Mouse (Mus musculus) cerebellum, adult 8-10 months (tissue): ENCODE results near the gene Scd2.
"Not testable (repeated sequence)": the region's sequence is repeated elsewhere in the genome, so short reads cannot be mapped to it uniquely, and the experiment has no call there.

Source experiments
- DNase-seq: peaks from one replicate; pipeline ENCODE4 v3.0.0; 2022

Scd2 gene

DNA sequence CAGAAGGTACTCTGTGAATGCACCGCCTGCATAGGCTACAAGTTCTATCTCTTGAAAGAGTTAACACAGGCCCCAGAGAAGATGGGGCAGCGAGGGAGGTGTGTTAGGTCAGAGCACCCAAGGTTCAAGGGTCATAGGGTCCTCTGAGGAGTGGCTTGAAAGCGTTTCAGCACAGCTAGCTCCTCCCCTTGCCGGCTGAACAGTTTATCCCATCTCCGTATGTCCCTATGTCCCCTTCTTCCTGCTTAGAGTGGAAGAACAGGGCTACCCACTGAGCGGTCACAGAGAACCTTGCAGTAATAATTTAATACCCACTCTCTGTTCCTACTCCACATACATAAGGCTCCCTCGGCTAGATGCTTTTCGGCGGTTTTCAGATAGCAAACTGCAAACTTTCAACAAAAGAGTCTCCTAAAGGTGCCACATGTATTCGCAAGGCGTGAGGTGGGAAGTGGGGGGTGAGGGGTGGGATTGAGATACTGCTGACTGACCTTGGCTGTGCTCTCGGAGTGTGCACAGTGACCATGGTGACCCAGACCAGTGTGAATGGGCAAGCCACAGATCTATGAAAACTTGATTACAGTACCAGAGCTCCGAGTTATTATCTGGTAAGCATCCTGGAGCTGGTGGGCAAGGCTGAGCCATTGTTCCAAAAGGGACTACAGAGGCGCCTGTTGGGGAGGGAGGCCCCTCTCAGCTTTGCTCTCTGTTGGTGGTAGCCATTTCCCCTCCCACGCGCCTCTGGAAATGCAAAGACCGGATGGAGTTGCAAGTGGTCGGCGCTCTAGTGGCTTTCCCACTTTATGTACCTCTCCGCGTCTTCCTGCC is at the start of gene Scd2:
TSS of gene Scd2 (plus strand) at position 734 of the 828 bp plus-strand sequence.
- DNase-seq = no peak

DNA sequence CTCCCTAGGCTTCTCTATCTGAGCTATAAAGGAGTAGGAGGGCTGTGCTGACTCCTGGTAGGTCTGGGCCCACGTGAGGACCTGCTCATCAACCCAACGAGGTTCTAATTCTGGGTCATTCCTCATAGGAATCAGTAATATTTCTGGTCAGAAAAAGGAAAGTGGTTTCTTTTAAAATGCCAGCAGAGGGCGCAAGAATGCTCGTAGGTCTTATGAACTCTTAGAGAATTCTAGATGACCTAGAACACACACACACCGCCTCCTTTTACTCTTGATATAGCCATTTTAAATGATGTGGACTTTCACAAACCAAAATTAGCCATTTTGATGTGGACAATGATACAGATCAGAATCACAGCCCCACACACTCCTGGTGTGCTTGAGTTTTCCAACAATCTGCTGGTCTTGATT is 47.7 kb upstream of the Scd2 start:
- peak; percentile 61 for DNase-seq

DNA sequence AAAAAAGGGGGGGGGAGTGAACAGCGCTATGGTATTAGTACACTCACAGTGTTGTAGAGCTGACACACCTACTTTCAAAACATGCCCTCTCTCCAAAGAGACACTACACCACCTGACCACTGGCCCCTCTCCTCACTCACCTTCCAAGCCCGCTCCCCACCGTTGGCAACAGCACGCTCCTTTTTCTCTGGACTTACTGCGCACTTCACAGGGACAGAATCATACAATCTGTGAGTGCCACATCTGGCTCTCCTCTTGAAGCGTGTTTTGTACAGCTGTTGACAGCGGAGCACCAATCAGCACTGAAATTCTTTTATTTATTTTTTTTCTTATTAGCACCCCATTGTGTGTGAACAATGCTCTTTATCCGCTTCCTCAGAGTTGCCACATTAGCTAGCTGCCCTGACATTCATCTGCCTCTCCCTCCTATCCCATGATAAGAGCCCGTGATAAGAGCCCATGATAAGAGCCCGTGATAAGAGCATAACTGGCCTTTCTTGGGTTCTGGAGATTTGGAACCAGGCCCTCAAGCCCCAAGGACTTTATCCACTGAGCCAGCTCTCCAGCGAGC is 47.0 kb upstream of the Scd2 start:
- no peak for DNase-seq

DNA sequence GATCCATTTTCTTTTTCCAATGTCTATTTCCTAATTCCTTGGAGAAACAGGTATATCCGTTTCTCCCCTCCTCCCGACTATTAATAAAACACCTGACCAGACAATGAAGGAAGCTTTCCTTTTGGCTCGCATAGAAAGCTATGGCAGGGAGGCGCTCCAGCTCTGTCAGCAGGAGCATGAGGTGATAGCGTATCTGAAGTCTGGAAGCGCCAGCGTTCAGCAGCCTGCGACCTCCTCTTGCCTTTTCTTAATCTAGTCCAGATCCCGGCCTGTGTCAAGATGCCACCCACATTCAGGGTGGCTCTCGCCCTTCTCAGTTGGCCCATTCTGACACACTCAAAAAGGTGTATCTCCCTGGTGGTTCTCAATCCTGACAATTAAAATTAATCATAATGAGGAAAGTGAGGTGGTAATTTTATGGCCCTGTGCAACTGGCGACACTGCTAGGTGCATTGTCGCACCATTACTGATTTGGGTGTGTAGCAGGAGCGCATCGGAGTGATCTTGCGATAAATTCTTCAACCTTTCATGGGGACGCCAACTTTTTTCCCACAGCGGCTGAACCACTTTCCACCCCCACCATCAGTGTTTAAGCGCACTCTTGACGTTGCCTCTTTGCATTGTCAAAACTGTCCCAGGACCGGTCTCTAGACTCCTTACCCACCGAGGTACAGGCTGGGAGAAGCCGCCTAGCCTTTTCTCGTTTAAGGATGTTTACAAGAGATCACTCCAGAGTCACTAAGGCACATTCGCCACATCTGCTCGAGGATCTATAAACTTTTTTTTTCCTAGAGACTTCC is 46.0 kb upstream of the Scd2 start:
- DNase-seq = peak; percentile 43

DNA sequence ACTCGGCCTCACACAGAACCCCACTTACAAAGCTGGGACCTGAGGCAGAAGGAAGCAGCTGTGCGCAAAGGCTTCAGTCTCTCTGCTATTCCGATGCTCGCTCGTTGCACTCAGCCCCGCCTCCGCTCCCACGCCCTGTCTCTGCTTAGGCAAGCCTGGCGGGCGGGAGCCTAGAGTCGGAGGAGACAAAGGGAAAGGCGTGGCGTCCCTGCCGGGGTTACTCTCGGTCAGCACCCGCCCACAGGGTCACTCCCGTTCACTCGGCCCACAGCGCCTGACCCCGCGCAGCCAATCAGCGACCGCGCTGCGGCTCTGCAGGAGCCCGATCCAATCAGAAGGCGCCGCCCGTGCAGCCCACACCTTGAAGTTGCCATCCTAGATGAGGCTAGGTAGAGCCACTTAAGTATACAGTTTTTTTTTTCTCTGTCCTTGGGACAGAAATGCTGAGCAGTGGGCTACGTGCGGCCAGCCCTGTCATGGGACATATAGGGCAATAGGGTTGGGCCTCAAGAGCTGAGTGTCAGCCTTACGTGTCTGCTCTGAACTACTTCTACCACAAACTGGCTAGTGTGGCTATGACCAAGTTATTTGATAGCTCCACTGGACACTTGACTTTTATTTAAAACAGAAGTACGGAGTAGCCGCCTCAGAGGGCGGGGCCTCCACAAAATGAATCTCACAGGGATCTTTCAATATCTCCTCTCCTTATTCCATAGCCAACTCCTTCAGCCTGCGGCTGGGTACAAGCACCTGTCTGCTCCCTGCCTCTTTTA is 45.2 kb upstream of the Scd2 start:
- peak; percentile 93 for DNase-seq

DNA sequence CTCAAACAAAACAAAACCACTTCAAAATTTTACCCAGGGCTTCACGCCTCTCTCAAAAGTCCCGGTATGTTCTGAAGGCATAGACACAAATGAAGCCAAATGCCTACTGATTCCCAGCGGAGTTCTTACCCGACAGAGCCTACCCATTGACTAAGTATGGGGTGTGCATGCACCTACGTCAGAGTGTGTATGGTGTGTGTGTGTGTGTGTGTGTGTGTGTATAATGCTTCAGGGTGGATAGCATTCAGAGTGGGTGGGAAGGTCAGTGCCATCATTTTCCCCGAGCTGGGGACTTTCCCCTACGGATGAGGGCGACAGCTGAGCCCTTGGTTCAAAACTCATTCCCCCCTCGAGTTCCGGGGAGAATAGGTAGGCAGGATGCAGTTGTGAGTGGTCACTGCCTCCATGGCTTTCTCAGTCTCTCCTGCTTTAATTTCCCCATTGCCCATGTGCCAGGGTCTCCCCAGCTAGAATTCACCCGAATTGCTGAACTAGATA is 44.6 kb upstream of the Scd2 start:
- DNase-seq = no peak

DNA sequence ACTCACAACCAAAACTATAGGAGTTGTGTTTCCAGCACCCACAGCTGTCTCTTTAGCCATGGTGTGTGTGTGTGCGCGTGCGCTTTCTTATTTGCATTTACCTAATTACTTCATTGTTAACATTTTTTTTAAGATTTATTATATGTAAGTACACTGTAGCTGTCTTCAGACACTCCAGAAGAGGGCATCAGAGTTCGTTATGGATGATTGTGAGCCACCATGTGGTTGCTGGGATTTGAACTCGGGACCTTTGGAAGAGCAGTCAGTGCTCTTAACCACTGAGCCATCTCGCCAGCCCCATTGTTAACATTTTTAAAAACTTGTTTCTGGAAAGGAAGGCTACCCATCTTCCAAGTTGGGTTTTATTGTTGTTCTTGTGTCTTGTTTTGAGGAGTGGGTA is 42.3 kb upstream of the Scd2 start:
- not testable (repeated sequence) for DNase-seq

DNA sequence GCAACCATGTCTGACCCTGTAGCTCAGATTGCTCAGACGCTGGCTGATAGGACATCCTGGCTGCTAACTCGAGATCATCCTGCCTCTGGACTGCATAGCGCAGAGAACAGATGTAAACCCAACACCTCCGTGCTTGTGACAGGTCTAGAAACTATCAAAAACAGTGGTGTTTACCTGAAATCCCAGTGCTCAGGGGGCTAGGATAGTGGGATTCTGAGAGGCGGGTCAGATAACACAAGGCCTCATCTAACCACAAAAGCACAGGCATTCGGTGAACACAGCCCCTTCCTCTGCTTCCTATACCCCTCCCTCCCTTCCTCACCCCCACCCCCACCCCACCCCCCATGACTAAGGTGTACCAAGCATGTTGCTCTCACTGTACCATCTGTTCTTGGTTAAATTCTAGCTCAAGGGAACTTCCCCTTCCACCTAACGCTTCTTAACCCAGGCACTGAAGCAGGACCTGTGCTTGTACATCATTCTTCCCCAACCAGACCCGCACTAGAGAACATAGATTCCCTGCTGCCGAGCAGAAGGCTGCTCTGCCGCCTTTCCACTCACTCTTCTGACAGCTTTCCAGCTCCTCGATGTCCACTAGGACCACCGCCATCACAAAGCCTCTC is 41.4 kb upstream of the Scd2 start:
- no peak for DNase-seq

DNA sequence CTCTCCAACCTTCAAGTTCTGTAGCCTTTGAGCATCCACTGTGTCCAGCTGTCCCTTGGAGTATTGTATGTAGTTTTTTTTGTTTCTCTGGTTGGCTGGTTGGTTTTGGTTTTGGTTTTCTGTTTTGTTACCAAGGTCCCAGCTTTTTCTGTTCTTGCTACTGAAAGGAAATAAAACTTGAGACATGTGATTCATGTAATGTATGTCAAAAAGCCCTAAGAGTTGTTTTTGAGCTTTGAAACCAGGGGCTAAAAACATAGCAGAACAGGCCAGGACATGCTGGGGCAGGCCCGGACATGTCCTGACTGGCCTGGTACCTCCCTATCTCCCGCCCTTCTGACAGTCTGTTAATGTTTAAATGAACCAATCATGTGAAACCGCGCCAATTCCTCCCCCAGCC is 39.4 kb upstream of the Scd2 start:
- DNase-seq = not testable (repeated sequence)

DNA sequence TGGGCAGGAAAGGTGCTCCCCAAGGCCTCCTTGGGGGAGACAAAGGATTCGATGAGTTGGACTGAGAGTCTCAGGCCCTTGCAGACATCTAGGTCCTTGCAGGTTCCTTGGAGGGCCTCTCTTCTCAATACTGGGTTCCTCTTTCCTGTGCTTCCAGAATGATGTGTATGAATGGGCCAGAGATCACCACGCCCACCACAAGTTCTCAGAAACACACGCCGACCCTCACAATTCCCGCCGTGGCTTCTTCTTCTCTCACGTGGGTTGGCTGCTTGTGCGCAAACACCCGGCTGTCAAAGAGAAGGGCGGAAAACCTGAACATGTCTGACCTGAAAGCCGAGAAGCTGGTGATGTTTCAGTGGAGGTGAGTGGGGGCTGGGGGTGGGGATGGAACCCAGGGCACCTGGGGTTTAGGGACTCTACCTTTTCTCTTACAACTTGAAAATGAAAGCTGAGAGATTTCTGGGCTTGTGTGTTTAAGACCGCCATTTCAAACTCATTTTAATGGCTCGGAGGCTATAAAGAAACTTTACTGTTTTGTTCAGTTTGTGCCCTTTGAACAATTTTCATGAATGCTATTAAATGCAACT is 36.0 kb upstream of the Scd2 start:
- DNase-seq = no peak

DNA sequence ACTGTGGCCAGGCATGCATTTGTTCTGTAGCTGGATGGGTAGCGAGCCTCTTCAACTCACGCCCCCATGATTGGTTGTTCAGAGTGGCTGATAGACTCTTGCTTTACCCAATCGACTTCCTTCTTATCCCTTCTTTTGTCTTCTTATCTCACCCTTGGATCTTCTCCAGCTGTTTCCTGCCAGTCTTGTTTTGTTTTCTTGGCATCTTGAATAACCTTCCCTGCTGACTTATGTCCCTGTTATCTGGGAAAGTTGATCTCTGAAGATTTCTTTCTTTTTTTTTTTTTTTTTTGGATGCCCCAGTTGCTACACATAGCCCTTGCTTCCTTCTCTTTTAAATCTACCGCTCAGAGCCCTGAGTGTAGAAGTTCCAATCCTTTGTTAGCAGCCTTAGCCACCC is 34.0 kb upstream of the Scd2 start:
- no peak for DNase-seq

DNA sequence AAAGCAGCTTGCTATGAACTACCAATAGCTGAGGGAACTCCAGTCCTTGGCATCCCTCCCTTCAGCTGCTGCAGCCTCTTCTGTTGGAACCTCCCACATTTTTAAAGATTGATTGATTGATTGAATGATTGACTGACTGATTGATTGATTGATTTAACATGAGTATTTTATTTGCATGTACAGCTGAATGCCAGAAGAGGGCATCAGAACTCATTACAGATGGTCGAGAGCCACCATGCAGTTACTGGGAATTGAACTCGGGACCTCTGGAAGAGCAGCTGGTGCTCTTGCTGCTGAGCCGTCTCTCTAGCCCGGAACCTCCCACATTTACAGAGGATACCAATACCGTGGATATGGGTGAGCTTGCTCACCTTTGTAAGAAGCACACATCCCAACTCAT is 33.0 kb upstream of the Scd2 start:
- no peak for DNase-seq

DNA sequence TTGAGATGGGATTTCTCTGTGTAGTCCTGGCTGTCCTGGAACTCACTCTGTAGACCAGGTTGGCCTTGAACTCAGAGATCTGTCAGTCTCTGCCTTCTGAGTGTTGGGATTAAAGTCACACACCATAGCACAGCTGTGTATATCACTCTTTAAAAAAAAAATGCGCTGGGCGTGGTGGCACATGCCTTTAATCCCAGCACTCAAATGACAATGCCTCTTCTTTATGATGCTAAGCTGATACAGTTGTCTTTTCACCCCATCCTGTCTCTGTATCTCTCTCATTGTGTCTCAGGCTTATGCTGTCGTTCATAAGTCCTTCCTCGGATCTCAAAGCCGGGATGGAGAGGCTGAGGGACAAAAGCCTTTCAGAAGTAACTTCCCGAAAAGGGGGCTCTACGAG is 31.7 kb upstream of the Scd2 start:
- DNase-seq = no peak

DNA sequence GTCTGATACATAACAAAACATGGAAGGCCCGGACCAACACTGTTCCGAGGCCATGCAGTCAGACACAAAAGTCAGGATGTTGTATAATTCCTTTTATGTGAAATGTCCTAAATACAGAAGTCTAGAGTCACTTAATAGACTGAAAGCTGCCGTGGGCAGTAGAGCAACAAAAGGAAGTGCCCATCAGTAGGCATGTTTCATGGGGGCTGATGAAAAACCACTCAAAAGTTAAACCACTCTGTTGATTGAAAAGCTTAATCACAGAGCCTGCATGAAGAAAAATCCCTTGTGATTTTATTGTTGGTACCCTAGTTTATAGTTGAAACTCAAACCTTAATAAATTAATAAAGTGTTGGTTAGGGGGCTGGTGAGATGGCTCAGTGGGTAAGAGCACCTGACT is 29.9 kb upstream of the Scd2 start:
- no peak for DNase-seq

DNA sequence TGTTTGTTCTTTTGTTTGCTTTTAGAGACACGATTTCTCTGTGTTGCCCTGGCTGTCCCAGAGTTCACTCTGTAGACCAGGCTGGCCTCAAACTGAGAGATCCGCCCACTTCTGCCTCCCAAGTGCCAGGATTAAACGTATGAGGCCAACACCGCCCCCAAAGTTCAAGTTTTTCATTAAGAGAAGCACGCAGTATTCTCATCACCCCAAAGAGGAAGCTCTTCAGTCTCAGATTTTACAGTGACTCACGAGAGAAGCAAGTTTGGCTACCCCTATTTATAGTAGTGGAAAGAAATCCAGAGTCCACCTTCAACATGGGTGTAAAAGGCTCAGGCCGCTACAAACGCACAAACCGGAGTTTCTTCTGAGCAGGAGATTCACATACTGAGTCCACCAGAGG is 29.2 kb upstream of the Scd2 start:
- DNase-seq = no peak

DNA sequence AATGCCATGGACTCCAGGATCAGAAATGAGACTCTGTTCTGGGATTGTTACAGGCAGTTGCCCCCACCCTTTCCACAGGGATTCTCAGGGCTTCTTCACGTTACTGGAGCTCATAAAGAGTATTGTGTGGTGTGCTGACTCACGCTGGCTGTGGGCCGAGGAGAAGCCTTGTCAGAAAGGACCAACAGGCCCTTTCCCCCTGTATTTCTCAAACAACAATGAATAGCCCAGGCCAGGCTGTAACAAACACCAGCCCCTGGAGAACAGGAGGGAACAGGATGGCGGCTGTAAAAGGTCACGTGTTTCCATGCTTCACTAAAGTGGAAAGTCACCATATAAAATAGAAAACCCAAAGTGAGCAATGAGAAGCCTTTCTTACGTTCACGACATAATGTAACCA is 28.2 kb upstream of the Scd2 start:
- DNase-seq = no peak

DNA sequence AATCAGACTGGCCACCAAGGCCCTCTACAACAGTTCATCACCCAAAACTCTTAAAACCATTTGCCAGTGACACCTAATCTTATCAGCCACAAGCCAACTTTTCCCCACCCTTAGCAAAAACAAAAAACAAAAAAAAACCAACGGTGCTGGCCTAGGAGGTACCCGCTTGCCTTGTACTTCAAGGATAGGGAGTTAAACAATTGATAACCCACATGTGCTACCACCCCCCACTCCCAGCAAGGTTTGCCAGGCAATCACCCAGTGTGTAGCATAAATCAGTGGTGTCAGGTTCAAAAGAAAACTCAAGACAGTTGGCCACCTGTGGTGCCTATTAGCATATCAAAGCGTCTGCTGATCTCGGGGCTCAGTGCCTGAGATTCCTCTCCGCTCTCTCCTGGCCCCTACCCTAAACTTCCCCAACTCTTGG is 27.6 kb upstream of the Scd2 start:
- no peak for DNase-seq

DNA sequence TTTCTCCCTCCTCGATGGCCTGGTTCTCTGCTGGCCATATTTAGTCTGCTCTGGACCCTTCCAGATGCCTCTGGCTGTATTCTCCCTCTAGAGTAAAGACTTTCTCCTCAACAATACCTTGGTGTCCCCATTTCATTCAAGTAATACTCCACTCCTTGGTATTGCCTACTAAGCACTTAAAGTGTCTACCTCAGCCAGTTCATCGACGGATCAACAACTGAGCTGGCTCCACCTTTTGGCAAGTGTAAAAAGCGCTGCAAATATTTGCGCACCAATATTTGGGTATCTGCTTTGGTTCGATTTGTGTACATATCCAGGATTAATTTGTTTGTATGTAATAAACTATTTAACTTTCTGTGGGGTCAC is 27.0 kb upstream of the Scd2 start:
- DNase-seq = no peak

DNA sequence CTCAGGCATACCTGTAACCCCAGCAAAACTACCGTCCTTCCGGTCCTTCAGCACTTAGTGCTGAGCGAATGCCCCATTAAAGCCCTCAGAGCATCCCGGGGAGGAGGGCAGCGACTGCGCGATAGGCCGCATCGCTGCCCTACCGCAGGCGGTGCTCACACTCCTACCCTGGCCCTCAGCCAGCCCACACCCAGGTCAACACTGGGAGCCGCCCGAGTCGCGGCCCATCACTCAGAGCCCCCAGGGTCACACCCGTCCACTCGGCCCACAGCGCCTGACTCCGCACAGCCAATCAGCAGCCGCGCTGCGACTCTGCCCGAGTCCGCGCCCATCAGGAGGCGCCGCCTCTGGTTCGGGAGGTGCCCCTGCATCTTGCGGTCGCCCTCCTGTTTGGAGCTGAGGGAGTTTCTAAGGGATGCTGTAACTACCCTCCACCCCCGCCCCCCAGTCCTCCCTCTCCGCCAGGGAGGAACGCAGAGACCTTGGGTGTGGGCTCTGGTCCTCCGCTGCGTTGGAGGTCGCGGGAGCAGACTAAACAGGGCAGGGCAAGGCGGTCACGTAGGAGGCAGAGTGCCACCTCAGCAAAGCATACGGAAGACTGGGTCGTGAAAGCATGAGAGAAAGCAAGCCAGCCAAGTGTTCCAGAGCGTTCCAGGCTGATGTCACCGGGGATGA is 26.5 kb upstream of the Scd2 start:
- DNase-seq = peak; percentile 88

DNA sequence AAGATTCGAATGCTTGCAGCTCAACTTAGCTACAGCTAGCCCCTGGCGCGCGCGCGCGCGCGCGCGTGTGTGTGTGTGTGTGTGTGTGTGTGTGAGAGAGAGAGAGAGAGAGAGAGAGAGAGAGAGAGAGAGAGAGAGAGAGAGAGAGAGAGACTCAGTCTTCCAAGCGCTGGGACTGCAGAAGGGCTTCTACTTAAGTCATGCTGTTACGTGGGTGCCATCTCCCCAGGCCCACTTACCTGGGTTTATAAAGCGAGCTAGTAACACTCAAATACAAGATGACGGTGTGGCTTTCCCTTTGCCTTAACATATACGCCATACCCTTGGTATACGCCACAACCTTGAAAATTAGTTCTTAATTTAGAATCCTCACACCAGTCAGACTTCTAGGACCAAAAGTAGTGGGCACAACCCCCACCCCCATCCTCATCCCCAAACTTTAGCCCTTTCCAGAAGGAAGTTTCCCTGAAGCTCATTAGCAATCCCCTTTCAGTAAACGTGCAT is 25.9 kb upstream of the Scd2 start:
- no peak for DNase-seq

DNA sequence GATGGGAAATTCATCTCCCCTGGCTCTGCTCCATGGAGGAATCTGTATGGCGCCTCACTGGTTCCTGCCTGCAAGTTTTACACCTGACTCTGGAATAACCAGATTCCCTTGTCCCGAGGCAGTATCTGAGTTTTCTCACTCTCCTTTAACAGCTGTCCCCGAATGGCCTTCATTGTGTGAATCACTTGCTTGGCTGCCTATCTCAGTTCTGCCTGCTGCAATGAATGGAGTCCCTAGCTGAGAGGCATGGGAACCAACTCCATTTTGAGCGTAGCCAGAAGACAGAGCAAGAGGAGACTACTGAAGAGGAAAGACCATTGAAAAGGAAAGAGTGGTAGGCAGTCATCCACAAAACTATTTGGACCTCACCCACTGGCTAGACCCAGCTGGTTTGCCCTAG is 19.8 kb upstream of the Scd2 start:
- DNase-seq = no peak
